Mouse (Mus musculus): Measurements from ENCODE around the gene Ddx39b.

DNA sequence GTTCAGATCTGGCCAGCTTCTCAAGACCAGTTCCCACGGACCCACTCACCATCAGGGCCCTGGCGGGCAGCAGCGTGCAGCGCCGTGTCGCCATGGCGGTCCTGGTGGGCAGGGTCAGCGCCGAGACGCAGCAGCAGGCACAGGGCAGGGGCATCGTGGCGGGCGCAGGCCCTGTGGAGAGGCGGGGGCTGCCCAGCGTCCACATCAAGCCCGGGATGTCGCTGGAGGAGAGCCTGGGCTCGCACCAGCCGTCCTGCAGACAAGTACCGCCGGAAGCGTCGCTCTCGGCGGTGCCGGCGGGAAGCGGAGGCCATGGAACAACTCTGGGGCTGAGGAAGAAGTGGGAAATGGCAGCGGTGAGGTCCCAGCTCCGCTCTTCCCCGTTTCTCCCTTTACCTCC, 6.6 kb upstream of the Ddx39b start:
- TF ChIP-seq EP300 (IDR thresholded peaks at IDR 0.05; ENCODE audit: low read length) (no peak), NRF1 (IDR thresholded peaks at IDR 0.05; ENCODE audit: low read depth, low read length) (no peak), POLR2A (IDR thresholded peaks at IDR 0.05; ENCODE audit: low read depth, low read length) (no peak), CTCF (conservative IDR thresholded peaks at IDR 0.05 in 1 of 2, IDR thresholded peaks at IDR 0.05 in 1 of 2; ENCODE audit: low read depth in 2 of 2, low read length in 2 of 2) (no peak), HCFC1 (IDR thresholded peaks at IDR 0.05; ENCODE audit: low read depth, low read length) (no peak; the same call in 1 of the 2 replicates), USF2 (conservative IDR thresholded peaks at IDR 0.05; ENCODE audit: low read depth, low read length) (no peak), IRF4 (IDR thresholded peaks at IDR 0.05; ENCODE audit: low read depth, low read length) (no peak), CHD1 (IDR thresholded peaks at IDR 0.05; ENCODE audit: low read depth, low read length) (no peak; the same call in 1 of the 2 replicates), SMC3 (IDR thresholded peaks at IDR 0.05; ENCODE audit: low read depth, low read length) (no peak), MAFK (IDR thresholded peaks at IDR 0.05; ENCODE audit: insufficient replicate concordance, low read length) (no peak), MEF2A (IDR thresholded peaks at IDR 0.05; ENCODE audit: borderline replicate concordance, low read depth, low read length) (no peak), UBTF (IDR thresholded peaks at IDR 0.05; ENCODE audit: low read depth, low read length) (0 out of 2 replicates have a peak, but pooled peaks have one; percentile 64), ZNF384 (IDR thresholded peaks at IDR 0.05; ENCODE audit: low read depth, low read length) (no peak), ZKSCAN1 (IDR thresholded peaks at IDR 0.05; ENCODE audit: borderline replicate concordance, low read depth, low read length) (no peak)

Measured in CH12.LX (cell line).